Mouse (Mus musculus) MEL-GATA-1-ER (cell line): ENCODE results near the gene Hist1h2ae.
"Not testable (repeated sequence)": the region's sequence is repeated elsewhere in the genome, so short reads cannot be mapped to it uniquely, and the experiment has no call there.

Source experiments
- DNase-seq: peaks from one replicate; pipeline ENCODE4 v3.0.0-alpha.2; 2012; ENCODE audit warnings: low read depth; ENCODE audit errors: extremely low read depth

The Hist1h2ae gene

GRCm38 (mm10) chr13:23571022-23571503 lies at the start of gene Hist1h2ae, which contains the start of gene Hist1h2bg:
TSS of gene Hist1h2ae (minus strand) at chr13:23571220.
TSS of gene Hist1h2bg (plus strand) at chr13:23571396.
- peak; percentile 99 for DNase-seq

GRCm38 (mm10) chr13:23620056-23620732 lies 49.2 kb upstream of the Hist1h2ae start:
- peak; percentile 55 for DNase-seq

- no peak for DNase-seq
Observed at GRCm38 (mm10) chr13:23611638-23612037, 40.6 kb upstream of the Hist1h2ae start.

GRCm38 (mm10) chr13:23610393-23610792 lies 39.4 kb upstream of the Hist1h2ae start:
- no peak for DNase-seq

DNA sequence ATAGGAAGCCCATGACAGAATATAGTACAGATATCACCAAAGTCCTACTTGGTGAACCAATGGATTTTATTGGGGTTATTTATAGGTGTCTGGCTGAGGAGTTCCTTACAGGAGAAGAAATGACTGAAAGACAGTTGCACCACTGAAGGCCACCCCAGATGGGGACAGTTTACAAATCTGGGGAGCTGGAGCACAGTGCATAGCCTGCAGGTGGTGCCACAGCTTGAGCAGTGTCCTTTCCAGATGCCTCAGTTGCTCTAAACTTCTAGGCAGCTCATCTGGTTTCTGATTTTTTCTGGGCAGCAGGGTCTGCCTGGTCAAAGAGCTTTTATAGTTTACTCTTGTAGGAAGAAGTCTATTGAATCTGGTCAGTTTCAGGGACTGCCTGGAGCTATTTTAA lies 38.8 kb upstream of the Hist1h2ae start:
- DNase-seq = no peak

DNA sequence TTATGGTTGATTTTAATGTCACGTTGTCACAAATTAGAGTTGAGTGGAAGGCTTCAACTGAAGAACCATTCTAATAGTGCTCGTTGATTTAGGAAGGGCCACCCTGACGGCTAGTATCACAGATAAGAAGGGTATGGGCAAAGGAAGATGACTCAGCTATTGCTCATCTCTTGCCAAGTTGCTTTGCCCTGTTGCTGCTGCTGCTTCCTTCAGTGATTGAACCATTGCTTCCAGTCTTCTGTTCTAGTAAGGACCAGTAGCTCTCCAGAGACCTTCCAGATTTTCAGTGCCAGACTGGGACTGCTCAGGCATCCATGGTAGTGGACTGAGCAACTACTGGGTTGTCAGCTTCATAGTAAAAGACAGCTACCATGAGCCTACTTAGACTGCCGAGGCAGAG lies 38.2 kb upstream of the Hist1h2ae start:
- DNase-seq = peak; percentile 41

DNA sequence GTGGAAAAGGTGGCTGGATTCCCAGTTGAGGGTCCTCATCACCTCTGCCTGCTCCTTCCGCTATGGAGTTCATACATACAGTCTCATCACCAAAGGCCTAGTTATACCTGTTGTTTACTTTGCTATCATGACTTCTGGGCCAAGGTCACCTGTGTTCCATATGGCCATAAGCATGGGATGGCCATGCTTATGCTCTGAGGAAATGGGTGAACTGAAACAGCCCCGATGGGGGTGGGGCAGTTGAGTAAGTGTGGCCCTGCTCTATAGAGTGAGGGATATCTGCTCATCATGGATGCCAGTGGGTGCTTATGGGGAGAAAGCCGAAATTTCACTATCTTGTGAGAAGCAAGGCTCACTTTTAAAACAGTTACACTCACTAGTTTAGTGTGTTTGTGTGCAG lies 34.0 kb upstream of the Hist1h2ae start:
- DNase-seq = no peak

GRCm38 (mm10) chr13:23604452-23604851 lies 33.4 kb upstream of the Hist1h2ae start:
- no peak for DNase-seq

GRCm38 (mm10) chr13:23603182-23603699 lies 32.2 kb upstream of the Hist1h2ae start:
- no peak for DNase-seq

- DNase-seq = peak; percentile 69
Observed at GRCm38 (mm10) chr13:23597957-23598356, 26.9 kb upstream of the Hist1h2ae start.

- no peak for DNase-seq
Observed at GRCm38 (mm10) chr13:23595622-23596372, 24.8 kb upstream of the Hist1h2ae start.

DNA sequence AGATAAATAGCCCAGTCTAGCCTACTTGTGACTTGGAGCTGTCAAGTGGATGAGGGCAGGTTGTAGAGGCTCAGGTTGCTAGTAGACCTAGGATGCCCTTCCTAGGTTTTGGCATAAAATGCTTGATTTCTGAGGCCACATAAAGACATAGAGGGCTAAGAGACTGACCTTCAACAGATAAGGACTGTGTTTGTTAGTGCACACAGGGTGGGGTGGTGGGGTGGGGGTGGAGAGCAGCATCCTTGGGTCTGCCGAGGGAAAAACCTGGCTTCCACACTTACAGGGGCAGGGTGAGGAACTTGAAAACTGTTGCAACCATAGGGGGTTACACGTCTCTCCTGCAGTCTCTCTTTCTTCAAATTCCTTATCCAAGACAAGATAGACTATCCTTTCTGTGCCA lies 24.2 kb upstream of the Hist1h2ae start:
- DNase-seq = no peak

DNA sequence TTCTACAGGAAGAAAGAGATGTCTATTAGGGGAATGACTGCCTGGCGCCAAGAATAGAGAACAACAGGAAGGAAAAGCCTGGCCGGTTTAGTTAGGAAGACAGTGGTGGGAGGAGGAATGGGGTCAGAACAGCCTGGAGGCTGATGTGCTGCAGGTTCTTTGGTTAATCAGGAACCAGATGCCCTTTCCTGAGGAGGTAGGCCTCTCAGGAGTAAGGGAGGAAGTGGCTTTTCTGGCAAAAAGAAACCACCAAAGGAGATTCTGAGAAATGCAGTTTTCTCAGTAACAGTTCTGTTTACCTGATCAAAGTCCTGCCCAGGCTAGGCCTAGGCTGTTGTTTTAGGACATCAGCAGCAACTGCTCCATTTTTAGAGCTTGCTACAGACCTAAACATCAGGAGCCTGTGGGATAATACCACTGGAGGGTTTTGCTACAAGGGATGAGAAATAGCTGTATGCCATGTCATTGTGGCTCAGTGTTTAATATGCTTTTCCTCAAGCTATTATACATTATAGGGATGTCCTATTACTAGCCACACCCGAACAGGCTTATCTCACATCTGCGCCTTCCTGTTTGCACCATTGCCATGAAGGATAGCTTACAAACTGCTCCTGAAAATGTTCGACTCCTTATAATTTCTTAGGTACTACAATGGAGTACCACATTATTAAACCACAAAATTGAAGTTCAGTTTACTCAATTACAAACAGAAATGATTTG lies 22.2 kb upstream of the Hist1h2ae start:
- peak; percentile 59 for DNase-seq

DNA sequence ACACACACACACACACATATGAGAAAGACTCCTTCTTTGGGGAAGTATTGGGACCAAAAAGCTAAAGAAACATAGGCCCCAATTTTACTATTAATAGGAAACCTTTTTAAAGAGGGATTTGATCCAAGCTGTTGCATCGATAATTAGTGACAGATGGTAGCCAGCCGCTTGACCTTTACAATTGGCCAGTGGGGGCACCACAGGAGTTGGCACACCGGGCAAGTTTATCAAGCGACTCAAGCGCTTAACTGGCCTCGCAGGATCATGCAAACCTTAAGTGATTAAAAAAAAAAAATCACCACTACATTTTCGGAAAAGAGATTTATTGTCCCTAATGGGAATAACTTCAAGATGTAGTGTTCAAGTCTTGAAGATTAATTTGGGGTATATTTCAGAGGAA lies 21.6 kb upstream of the Hist1h2ae start:
- no peak for DNase-seq

GRCm38 (mm10) chr13:23591886-23592285 lies 20.9 kb upstream of the Hist1h2ae start:
- DNase-seq = not testable (repeated sequence)

DNA sequence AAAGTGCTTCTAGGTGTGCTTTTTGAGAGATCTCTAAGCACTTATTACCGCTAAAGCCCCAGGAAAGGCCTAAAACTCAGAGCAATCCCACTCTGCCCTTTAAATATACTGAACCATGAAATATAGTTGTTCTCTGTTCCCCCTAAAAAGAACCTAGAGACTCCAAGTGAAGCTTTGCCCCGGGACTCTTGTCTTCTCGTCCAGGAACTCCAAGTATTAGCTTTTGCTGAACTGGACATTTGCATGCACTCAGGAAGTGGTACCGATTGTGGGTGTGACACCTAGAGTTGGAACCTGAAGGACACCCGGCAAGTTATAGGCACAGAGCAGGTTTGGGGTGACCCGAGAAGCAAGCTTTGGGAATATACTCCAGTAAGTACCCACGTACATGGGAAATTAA lies 20.2 kb upstream of the Hist1h2ae start:
- DNase-seq = no peak

GRCm38 (mm10) chr13:23586940-23587225 lies 15.9 kb upstream of the Hist1h2ae start:
- no peak for DNase-seq

- no peak for DNase-seq
Observed at GRCm38 (mm10) chr13:23586099-23586939, 15.3 kb upstream of the Hist1h2ae start.

DNA sequence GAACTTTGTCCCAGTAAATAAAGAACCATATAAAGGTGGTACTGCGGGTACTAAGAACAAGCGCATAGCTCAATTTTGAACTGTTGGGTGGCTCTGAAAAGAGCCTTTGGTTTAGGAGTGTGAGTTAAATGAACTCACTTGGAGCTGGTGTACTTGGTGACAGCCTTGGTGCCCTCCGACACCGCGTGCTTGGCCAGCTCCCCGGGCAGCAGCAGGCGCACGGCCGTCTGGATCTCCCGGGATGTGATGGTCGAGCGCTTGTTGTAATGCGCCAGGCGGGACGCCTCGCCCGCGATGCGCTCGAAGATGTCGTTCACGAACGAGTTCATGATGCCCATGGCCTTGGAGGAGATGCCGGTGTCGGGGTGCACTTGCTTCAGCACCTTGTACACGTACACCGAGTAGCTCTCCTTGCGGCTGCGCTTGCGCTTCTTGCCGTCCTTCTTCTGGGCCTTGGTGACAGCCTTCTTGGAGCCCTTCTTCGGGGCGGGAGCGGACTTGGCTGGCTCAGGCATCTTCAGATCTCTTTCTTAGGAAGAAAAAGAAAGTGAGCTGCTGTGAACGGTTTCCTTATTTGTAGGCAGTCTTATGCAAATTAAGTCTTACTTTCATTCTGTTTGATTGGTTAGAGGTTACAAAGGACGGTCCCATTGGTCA lies 14.6 kb upstream of the Hist1h2ae start:
- peak; percentile 96 for DNase-seq

DNA sequence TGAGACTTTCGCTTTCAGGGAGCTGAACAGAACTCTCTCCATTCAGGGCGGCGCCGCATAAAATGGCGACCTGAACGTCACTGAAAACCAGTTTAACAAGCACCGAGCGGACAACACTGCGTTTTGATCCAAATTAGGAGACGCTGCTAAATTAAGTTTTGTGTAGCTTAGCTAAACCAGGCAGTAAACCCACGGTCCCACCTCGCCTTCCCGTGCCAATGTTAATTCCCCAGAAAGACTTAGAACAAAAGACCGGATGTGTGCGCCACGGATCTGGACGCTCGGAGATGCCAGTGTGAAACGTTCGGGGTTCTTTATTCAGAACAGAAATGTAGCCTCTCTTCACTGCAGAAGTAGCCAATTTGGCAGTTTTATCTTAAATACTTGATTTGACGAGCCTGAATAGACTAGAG lies 14.0 kb upstream of the Hist1h2ae start:
- peak; percentile 61 for DNase-seq
